In genomic region chr11:86285729-86286128, GRCm38 (mm10) we compare ENCODE assay signal across 21 mouse cellular contexts. TPM values are rescaled to one million over a fixed set of nuclear protein-coding genes. Genes with fewer than 3 reads are reported as not detected.
A peak's percentile ranks its signal among the peaks of the same experiment; 100 is the strongest.
DNase-seq lines count a peak whose midpoint lies in the region; ATAC-seq lines count a peak whose summit lies in the region.
"Had no signal": no experiment of that assay in that cellular context is flagged by ENCODE, and none has a peak within 500 bp of the region (broad histone marks: within the 10 kb centered on the region; RNA-seq: fewer than 3 reads in every experiment).

No protein-coding gene starts in this region.

- no peak overlapping the region for H3K4me3 ChIP-seq in heart, embryonic 15.5 days
- H3K4me3 ChIP-seq in midbrain, embryonic 14.5 days (replicated peaks; ENCODE audit: low read depth, low read length): no peak overlapping the region
- H3K4me3 ChIP-seq: embryonic facial prominence, embryonic 15.5 days; hindbrain, embryonic 12.5 days; kidney, embryonic 15.5 days; limb, embryonic 10.5 days; liver, embryonic 15.5 days; neural tube, embryonic 13.5 days had no signal

- peak; percentile 20 to 61 for DNase-seq in adrenal gland, adult (ENCODE audit: inconsistent age in 2 of 2, low spot score in 1 of 2)
- no peak for DNase-seq in adrenal gland, postnatal 4 days (ENCODE audit: low spot score in 2 of 2)
- no peak for DNase-seq in heart, adult 9 months (ENCODE audit: low spot score in 2 of 2)
- DNase-seq in ovary, postnatal 36 days (ENCODE audit: low spot score): peak; percentile 13
- DNase-seq in ovary, postnatal 10 days (ENCODE audit: low spot score): no peak
- peak; percentile 11 for DNase-seq in heart, postnatal 4 days
- no peak for DNase-seq in midbrain, embryonic 14.5 days
- DNase-seq: cerebellum, postnatal 14 days; embryo, embryonic 11 days; layer of hippocampus, postnatal 36 days; lung, postnatal 36 days; retina, postnatal 1 day; thymus, adult 18-20 months had no signal

- peak; percentile 97 for ATAC-seq in heart, embryonic 15.5 days (replicated peaks; ENCODE audit: insufficient number of reproducible peaks, insufficient read depth, low FRiP score, low read depth)
- no peak for ATAC-seq in midbrain, embryonic 14.5 days (ENCODE audit: low FRiP score, low TSS enrichment)
- ATAC-seq: inflammation-experienced regulatory T-cells, adult 6 months had no signal

- H3K27me3 ChIP-seq in heart, embryonic 15.5 days: no peaks in the 10 kb centered on the region
- H3K27me3 ChIP-seq in midbrain, embryonic 14.5 days (ENCODE audit: control insufficient read depth, insufficient read depth, low read length): no peaks in the 10 kb centered on the region
- H3K27me3 ChIP-seq: embryonic facial prominence, embryonic 15.5 days; hindbrain, embryonic 12.5 days; kidney, embryonic 15.5 days; liver, embryonic 15.5 days; neural tube, embryonic 13.5 days had no signal

- no peaks in the 10 kb centered on the region for H3K9me3 ChIP-seq in heart, embryonic 15.5 days (replicated peaks)
- H3K9me3 ChIP-seq in midbrain, embryonic 14.5 days (ENCODE audit: control insufficient read depth, low read length): no peaks in the 10 kb centered on the region
- H3K9me3 ChIP-seq: embryonic facial prominence, embryonic 15.5 days; hindbrain, embryonic 12.5 days; kidney, embryonic 15.5 days; limb, embryonic 10.5 days; liver, embryonic 15.5 days; neural tube, embryonic 13.5 days had no signal

- H3K36me3 ChIP-seq in heart, embryonic 15.5 days: peaks cover 53% of the 10 kb centered on the region
- peaks cover 73% of the 10 kb centered on the region for H3K36me3 ChIP-seq in midbrain, embryonic 14.5 days (ENCODE audit: control insufficient read depth, insufficient read depth, low read length)

- no peak overlapping the region for H3K9ac ChIP-seq in heart, embryonic 15.5 days
- H3K9ac ChIP-seq in midbrain, embryonic 14.5 days (replicated peaks; ENCODE audit: low read length): no peak overlapping the region
- H3K9ac ChIP-seq: embryonic facial prominence, embryonic 15.5 days; hindbrain, embryonic 12.5 days; kidney, embryonic 15.5 days; liver, embryonic 15.5 days; neural tube, embryonic 13.5 days had no signal

- H3K27ac ChIP-seq in heart, embryonic 15.5 days: peak overlapping the region; percentile 91
- no peak overlapping the region for H3K27ac ChIP-seq in midbrain, embryonic 14.5 days (replicated peaks; ENCODE audit: low read depth, low read length)
- H3K27ac ChIP-seq: embryonic facial prominence, embryonic 15.5 days; hindbrain, embryonic 12.5 days; kidney, embryonic 15.5 days; limb, embryonic 10.5 days; liver, embryonic 15.5 days; neural tube, embryonic 13.5 days had no signal

- 37% methylated on average over 8 of the region's 8 CpGs for WGBS in heart, embryonic 15.5 days
- 94% methylated on average over 8 of the region's 8 CpGs for WGBS in midbrain, embryonic 14.5 days

- H3K4me2 ChIP-seq in heart, embryonic 15.5 days: peak overlapping the region; percentile 34
- H3K4me2 ChIP-seq in midbrain, embryonic 14.5 days (ENCODE audit: low read length): no peak overlapping the region
- H3K4me2 ChIP-seq: embryonic facial prominence, embryonic 15.5 days; hindbrain, embryonic 12.5 days; kidney, embryonic 15.5 days; liver, embryonic 15.5 days; neural tube, embryonic 13.5 days had no signal

- H3K4me1 ChIP-seq in heart, embryonic 15.5 days (replicated peaks): peaks cover 7% of the 10 kb centered on the region; the same call in 1 of the 2 replicates
- no peaks in the 10 kb centered on the region for H3K4me1 ChIP-seq in midbrain, embryonic 14.5 days (ENCODE audit: control insufficient read depth, insufficient read depth, low read length)
- H3K4me1 ChIP-seq: embryonic facial prominence, embryonic 15.5 days; hindbrain, embryonic 12.5 days; kidney, embryonic 15.5 days; limb, embryonic 10.5 days; liver, embryonic 15.5 days; neural tube, embryonic 13.5 days had no signal

RNA-seq across cellular contexts. Expression of gene Ints2, which starts 28.4 kb away (rescaled TPM):
- 10 to 100 TPM; 24.8 to 26.4 TPM for total RNA-seq in adrenal gland, postnatal 4 days (2021)
- 11.8 and 12.3 TPM in 2 replicates for polyA plus RNA-seq in heart, embryonic 15.5 days (2015; fragmentation: Nextera tagmentation; extraction: Ambion mirVana)
- 10 to 100 TPM in 1 of 2 experiments, 1 to 10 TPM in 1; 9.8 to 13.4 TPM for total RNA-seq in heart, postnatal 4 days (2021)
- polyA plus RNA-seq in midbrain, embryonic 14.5 days (2014; fragmentation: Nextera tagmentation; extraction: Ambion mirVana): 15.5 and 25.6 TPM in 2 replicates

Comparison
In these comparisons a context has a peak if more than half of its experiments do, and no peak if none do; other contexts are left out.
1. DNase-seq: peak in adrenal gland, adult (2 of 2), ovary, postnatal 36 days (single experiment) and heart, postnatal 4 days (single experiment); none in adrenal gland, postnatal 4 days (0 of 2), heart, adult 9 months (0 of 2), ovary, postnatal 10 days (single experiment) and midbrain, embryonic 14.5 days (single experiment).